Mouse (Mus musculus): Measurements from ENCODE around the gene Gm37240. TPM values are rescaled to one million over a fixed set of nuclear protein-coding genes. Genes with fewer than 3 reads are reported as not detected.

Gene Gm37240
- polyA plus RNA-seq, 1 experiment from 2014 or later: 0.82 TPM

- DNase-seq (ENCODE audit: low spot score) (no peak), ATAC-seq (ENCODE audit: insufficient read depth, low FRiP score, low TSS enrichment) (no peak)
- Histone ChIP-seq H3K4me3 (ENCODE audit: low read depth, low read length) (no peak overlapping the region), H3K27ac (ENCODE audit: low read depth, low read length) (no peak overlapping the region), H3K9me3 (ENCODE audit: control insufficient read depth, low read length) (no peaks in the 10 kb centered on the region), H3K4me2 (ENCODE audit: low read depth) (no peak overlapping the region), H3K27me3 (ENCODE audit: control insufficient read depth, insufficient read depth, low read length) (no peaks in the 10 kb centered on the region), H3K9ac (ENCODE audit: low read length) (no peak overlapping the region), H3K4me1 (ENCODE audit: control insufficient read depth, insufficient read depth, low read length) (no peaks in the 10 kb centered on the region), H3K36me3 (ENCODE audit: control insufficient read depth, insufficient read depth, low read length) (no peaks in the 10 kb centered on the region)
- 84% methylated on average over 7 of the region's 7 CpGs for WGBS
Measured at GRCm38 (mm10) chr3:85713936-85714709, 173.2 kb downstream of the Gm37240 start.

- ATAC-seq (ENCODE audit: insufficient read depth, low FRiP score, low TSS enrichment): no peak
- WGBS: 74% methylated on average over 8 of the region's 8 CpGs
Measured at GRCm38 (mm10) chr3:85710695-85711094, 176.6 kb downstream of the Gm37240 start.

GRCm38 (mm10) chr3:85707421-85707820, 179.9 kb downstream of the Gm37240 start:
- H3K27ac ChIP-seq (ENCODE audit: low read depth, low read length): no peak overlapping the region
- H3K9ac ChIP-seq (ENCODE audit: low read length): no peak overlapping the region
- no peak overlapping the region for H3K4me2 ChIP-seq (ENCODE audit: low read depth)
- H3K4me3 ChIP-seq (ENCODE audit: low read depth, low read length): no peak overlapping the region
- no peaks in the 10 kb centered on the region for H3K4me1 ChIP-seq (ENCODE audit: control insufficient read depth, insufficient read depth, low read length)
- 42% methylated on average over 7 of the region's 7 CpGs for WGBS
- DNase-seq (ENCODE audit: low spot score): peak; percentile 61
- H3K9me3 ChIP-seq (ENCODE audit: control insufficient read depth, low read length): no peaks in the 10 kb centered on the region
- no peak for ATAC-seq (ENCODE audit: insufficient read depth, low FRiP score, low TSS enrichment)
- no peaks in the 10 kb centered on the region for H3K27me3 ChIP-seq (ENCODE audit: control insufficient read depth, insufficient read depth, low read length)
- no peaks in the 10 kb centered on the region for H3K36me3 ChIP-seq (ENCODE audit: control insufficient read depth, insufficient read depth, low read length)

More at GRCm38 (mm10) chr3:85710695-85711094, 176.6 kb downstream of the Gm37240 start:
- Histone ChIP-seq H3K36me3 (ENCODE audit: control insufficient read depth, insufficient read depth, low read length) (no peaks in the 10 kb centered on the region), H3K9me3 (ENCODE audit: control insufficient read depth, low read length) (no peaks in the 10 kb centered on the region), H3K4me1 (ENCODE audit: control insufficient read depth, insufficient read depth, low read length) (no peaks in the 10 kb centered on the region), H3K9ac (ENCODE audit: low read length) (no peak overlapping the region), H3K27me3 (ENCODE audit: control insufficient read depth, insufficient read depth, low read length) (no peaks in the 10 kb centered on the region), H3K4me2 (ENCODE audit: low read depth) (no peak overlapping the region), H3K27ac (ENCODE audit: low read depth, low read length) (no peak overlapping the region), H3K4me3 (ENCODE audit: low read depth, low read length) (no peak overlapping the region)
- DNase-seq (ENCODE audit: low spot score): no peak

GRCm38 (mm10) chr3:85703141-85703882, 184.0 kb downstream of the Gm37240 start:
- ATAC-seq (ENCODE audit: insufficient read depth, low FRiP score, low TSS enrichment): no peak
- Histone ChIP-seq H3K9ac (ENCODE audit: low read length) (peak overlapping the region; percentile 22; the same call in 1 of the 2 replicates), H3K27me3 (ENCODE audit: control insufficient read depth, insufficient read depth, low read length) (no peaks in the 10 kb centered on the region), H3K4me3 (ENCODE audit: low read depth, low read length) (no peak overlapping the region), H3K4me1 (ENCODE audit: control insufficient read depth, insufficient read depth, low read length) (no peaks in the 10 kb centered on the region), H3K27ac (ENCODE audit: low read depth, low read length) (no peak overlapping the region), H3K36me3 (ENCODE audit: control insufficient read depth, insufficient read depth, low read length) (no peaks in the 10 kb centered on the region), H3K9me3 (ENCODE audit: control insufficient read depth, low read length) (no peaks in the 10 kb centered on the region), H3K4me2 (ENCODE audit: low read depth) (no peak overlapping the region)
- WGBS: 50% methylated on average over 6 of the region's 6 CpGs
- no peak for DNase-seq (ENCODE audit: low spot score)

GRCm38 (mm10) chr3:85698496-85698895, 188.8 kb downstream of the Gm37240 start:
- Histone ChIP-seq H3K36me3 (ENCODE audit: control insufficient read depth, insufficient read depth, low read length) (no peaks in the 10 kb centered on the region), H3K9ac (ENCODE audit: low read length) (no peak overlapping the region), H3K4me1 (ENCODE audit: control insufficient read depth, insufficient read depth, low read length) (no peaks in the 10 kb centered on the region), H3K9me3 (ENCODE audit: control insufficient read depth, low read length) (no peaks in the 10 kb centered on the region), H3K27me3 (ENCODE audit: control insufficient read depth, insufficient read depth, low read length) (no peaks in the 10 kb centered on the region), H3K4me2 (ENCODE audit: low read depth) (no peak overlapping the region), H3K4me3 (ENCODE audit: low read depth, low read length) (no peak overlapping the region), H3K27ac (ENCODE audit: low read depth, low read length) (no peak overlapping the region)
- ATAC-seq (ENCODE audit: insufficient read depth, low FRiP score, low TSS enrichment) (no peak), DNase-seq (ENCODE audit: low spot score) (no peak)
- WGBS: 89% methylated on average over 4 of the region's 4 CpGs

- H3K36me3 ChIP-seq (ENCODE audit: control insufficient read depth, insufficient read depth, low read length): no peaks in the 10 kb centered on the region
- DNase-seq (ENCODE audit: low spot score) (no peak), ATAC-seq (ENCODE audit: insufficient read depth, low FRiP score, low TSS enrichment) (no peak)
- no peaks in the 10 kb centered on the region for H3K27me3 ChIP-seq (ENCODE audit: control insufficient read depth, insufficient read depth, low read length)
- no peak overlapping the region for H3K9ac ChIP-seq (ENCODE audit: low read length)
- H3K4me2 ChIP-seq (ENCODE audit: low read depth): no peak overlapping the region
- H3K9me3 ChIP-seq (ENCODE audit: control insufficient read depth, low read length): no peaks in the 10 kb centered on the region
- H3K4me3 ChIP-seq (ENCODE audit: low read depth, low read length): no peak overlapping the region
- no peak overlapping the region for H3K27ac ChIP-seq (ENCODE audit: low read depth, low read length)
- no peaks in the 10 kb centered on the region for H3K4me1 ChIP-seq (ENCODE audit: control insufficient read depth, insufficient read depth, low read length)
- 66% methylated on average over 3 of the region's 3 CpGs for WGBS
Measured at GRCm38 (mm10) chr3:85695056-85695455, 192.3 kb downstream of the Gm37240 start.

GRCm38 (mm10) chr3:85693013-85693412, 194.3 kb downstream of the Gm37240 start:
- H3K27ac ChIP-seq (ENCODE audit: low read depth, low read length): no peak overlapping the region
- no peaks in the 10 kb centered on the region for H3K27me3 ChIP-seq (ENCODE audit: control insufficient read depth, insufficient read depth, low read length)
- H3K4me2 ChIP-seq (ENCODE audit: low read depth): no peak overlapping the region
- H3K4me3 ChIP-seq (ENCODE audit: low read depth, low read length): no peak overlapping the region
- H3K36me3 ChIP-seq (ENCODE audit: control insufficient read depth, insufficient read depth, low read length): no peaks in the 10 kb centered on the region
- ATAC-seq (ENCODE audit: insufficient read depth, low FRiP score, low TSS enrichment): no peak
- DNase-seq (ENCODE audit: low spot score): no peak
- no peaks in the 10 kb centered on the region for H3K9me3 ChIP-seq (ENCODE audit: control insufficient read depth, low read length)
- H3K9ac ChIP-seq (ENCODE audit: low read length): no peak overlapping the region
- WGBS: 53% methylated on average over 3 of the region's 3 CpGs
- H3K4me1 ChIP-seq (ENCODE audit: control insufficient read depth, insufficient read depth, low read length): no peaks in the 10 kb centered on the region

- no peaks in the 10 kb centered on the region for H3K4me1 ChIP-seq (ENCODE audit: control insufficient read depth, insufficient read depth, low read length)
- no peak overlapping the region for H3K27ac ChIP-seq (ENCODE audit: low read depth, low read length)
- no peaks in the 10 kb centered on the region for H3K27me3 ChIP-seq (ENCODE audit: control insufficient read depth, insufficient read depth, low read length)
- no peaks in the 10 kb centered on the region for H3K9me3 ChIP-seq (ENCODE audit: control insufficient read depth, low read length)
- 75% methylated on average over 4 of the region's 4 CpGs for WGBS
- no peak overlapping the region for H3K4me2 ChIP-seq (ENCODE audit: low read depth)
- H3K36me3 ChIP-seq (ENCODE audit: control insufficient read depth, insufficient read depth, low read length): no peaks in the 10 kb centered on the region
- H3K4me3 ChIP-seq (ENCODE audit: low read depth, low read length): no peak overlapping the region
- DNase-seq (ENCODE audit: low spot score) (no peak), ATAC-seq (ENCODE audit: insufficient read depth, low FRiP score, low TSS enrichment) (no peak)
- H3K9ac ChIP-seq (ENCODE audit: low read length): no peak overlapping the region
Measured at GRCm38 (mm10) chr3:85691134-85691533, 196.2 kb downstream of the Gm37240 start.

GRCm38 (mm10) chr3:85688341-85688740, 199.0 kb downstream of the Gm37240 start:
- H3K9me3 ChIP-seq (ENCODE audit: control insufficient read depth, low read length): no peaks in the 10 kb centered on the region
- DNase-seq (ENCODE audit: low spot score) (no peak), ATAC-seq (ENCODE audit: insufficient read depth, low FRiP score, low TSS enrichment) (no peak)
- no peak overlapping the region for H3K9ac ChIP-seq (ENCODE audit: low read length)
- no peak overlapping the region for H3K4me3 ChIP-seq (ENCODE audit: low read depth, low read length)
- no peak overlapping the region for H3K27ac ChIP-seq (ENCODE audit: low read depth, low read length)
- 96% methylated on average over 14 of the region's 14 CpGs for WGBS
- H3K27me3 ChIP-seq (ENCODE audit: control insufficient read depth, insufficient read depth, low read length): no peaks in the 10 kb centered on the region
- H3K4me2 ChIP-seq (ENCODE audit: low read depth): no peak overlapping the region
- H3K4me1 ChIP-seq (ENCODE audit: control insufficient read depth, insufficient read depth, low read length): no peaks in the 10 kb centered on the region
- H3K36me3 ChIP-seq (ENCODE audit: control insufficient read depth, insufficient read depth, low read length): no peaks in the 10 kb centered on the region

Measured in neural tube, embryonic 11.5 days (tissue).